Mouse (Mus musculus): ENCODE measurements at regions not wholly inside any gene's neighbourhood (a gene's known extent, or its start where the extent isn't known, plus 50 kb on each side); places are given as distances from the start of the nearest gene placed in this dataset.

DNA sequence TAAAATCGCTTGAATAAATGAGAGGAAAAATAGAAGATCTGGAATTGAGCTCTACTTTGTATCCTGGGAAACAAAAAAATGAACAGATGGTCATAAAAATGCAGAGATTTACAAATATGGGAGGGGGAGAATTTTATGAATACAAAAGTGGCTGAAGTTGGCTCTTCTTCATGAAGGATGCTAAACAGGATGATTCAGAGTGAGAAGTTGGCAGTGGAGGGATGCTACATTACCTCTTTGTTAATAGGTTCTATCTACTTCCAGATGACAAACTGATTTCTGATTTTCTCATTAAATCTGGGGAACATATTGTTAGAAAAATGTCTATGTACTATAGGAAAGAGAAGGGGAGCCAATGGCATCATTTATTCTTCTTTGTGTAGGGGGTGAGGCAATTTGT lies 2785.8 kb downstream of the Poteg start:
- ATAC-seq (ENCODE audit: low read depth) (no peak), DNase-seq (ENCODE audit: low spot score) (no peak)
- Histone ChIP-seq H3K36me3 (ENCODE audit: control insufficient read depth, insufficient read depth, low read length) (no peaks in the 10 kb centered on the region), H3K4me3 (ENCODE audit: low read depth, low read length) (no peak overlapping the region), H3K27ac (replicated peaks; ENCODE audit: low read depth, low read length) (no peak overlapping the region), H3K27me3 (replicated peaks; ENCODE audit: control insufficient read depth, insufficient read depth, low read length) (no peaks in the 10 kb centered on the region), H3K9ac (ENCODE audit: low read depth, low read length) (no peak overlapping the region), H3K9me3 (ENCODE audit: control insufficient read depth, low read length) (no peaks in the 10 kb centered on the region), H3K4me2 (ENCODE audit: low read depth, low read length) (no peak overlapping the region), H3K4me1 (ENCODE audit: control insufficient read depth, insufficient read depth, low read length) (no peaks in the 10 kb centered on the region)
- 69% methylated on average over 1 of the region's 1 CpGs for WGBS

DNA sequence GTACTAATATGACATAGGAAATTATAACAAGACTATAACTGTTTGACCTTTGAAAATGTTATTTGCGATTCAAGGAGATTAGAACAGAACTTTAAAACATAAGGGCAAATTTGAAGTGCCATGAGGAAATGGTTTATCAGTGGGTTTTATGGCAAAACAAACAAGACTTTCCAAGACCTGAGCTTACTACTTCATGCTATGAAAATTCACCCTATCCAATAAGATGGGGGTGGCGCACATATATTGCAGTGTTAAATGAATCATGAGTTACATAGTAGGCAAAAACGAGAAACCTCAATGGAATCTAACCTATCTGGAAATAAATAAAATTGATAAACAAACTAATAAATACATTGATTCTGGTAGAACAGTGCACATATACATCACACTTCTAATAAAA lies 2804.3 kb downstream of the Poteg start:
- WGBS = 78% methylated on average over 3 of the region's 3 CpGs
- no peaks in the 10 kb centered on the region for H3K27me3 ChIP-seq (replicated peaks; ENCODE audit: control insufficient read depth, insufficient read depth, low read length)
- no peaks in the 10 kb centered on the region for H3K4me1 ChIP-seq (ENCODE audit: control insufficient read depth, insufficient read depth, low read length)
- DNase-seq (ENCODE audit: low spot score) = no peak
- H3K9me3 ChIP-seq (ENCODE audit: control insufficient read depth, low read length) = no peaks in the 10 kb centered on the region
- no peak overlapping the region for H3K4me2 ChIP-seq (ENCODE audit: low read depth, low read length)
- no peak overlapping the region for H3K4me3 ChIP-seq (ENCODE audit: low read depth, low read length)
- H3K36me3 ChIP-seq (ENCODE audit: control insufficient read depth, insufficient read depth, low read length) = no peaks in the 10 kb centered on the region
- no peak for ATAC-seq (ENCODE audit: low read depth)
- H3K9ac ChIP-seq (ENCODE audit: low read depth, low read length) = no peak overlapping the region
- no peak overlapping the region for H3K27ac ChIP-seq (replicated peaks; ENCODE audit: low read depth, low read length)

DNA sequence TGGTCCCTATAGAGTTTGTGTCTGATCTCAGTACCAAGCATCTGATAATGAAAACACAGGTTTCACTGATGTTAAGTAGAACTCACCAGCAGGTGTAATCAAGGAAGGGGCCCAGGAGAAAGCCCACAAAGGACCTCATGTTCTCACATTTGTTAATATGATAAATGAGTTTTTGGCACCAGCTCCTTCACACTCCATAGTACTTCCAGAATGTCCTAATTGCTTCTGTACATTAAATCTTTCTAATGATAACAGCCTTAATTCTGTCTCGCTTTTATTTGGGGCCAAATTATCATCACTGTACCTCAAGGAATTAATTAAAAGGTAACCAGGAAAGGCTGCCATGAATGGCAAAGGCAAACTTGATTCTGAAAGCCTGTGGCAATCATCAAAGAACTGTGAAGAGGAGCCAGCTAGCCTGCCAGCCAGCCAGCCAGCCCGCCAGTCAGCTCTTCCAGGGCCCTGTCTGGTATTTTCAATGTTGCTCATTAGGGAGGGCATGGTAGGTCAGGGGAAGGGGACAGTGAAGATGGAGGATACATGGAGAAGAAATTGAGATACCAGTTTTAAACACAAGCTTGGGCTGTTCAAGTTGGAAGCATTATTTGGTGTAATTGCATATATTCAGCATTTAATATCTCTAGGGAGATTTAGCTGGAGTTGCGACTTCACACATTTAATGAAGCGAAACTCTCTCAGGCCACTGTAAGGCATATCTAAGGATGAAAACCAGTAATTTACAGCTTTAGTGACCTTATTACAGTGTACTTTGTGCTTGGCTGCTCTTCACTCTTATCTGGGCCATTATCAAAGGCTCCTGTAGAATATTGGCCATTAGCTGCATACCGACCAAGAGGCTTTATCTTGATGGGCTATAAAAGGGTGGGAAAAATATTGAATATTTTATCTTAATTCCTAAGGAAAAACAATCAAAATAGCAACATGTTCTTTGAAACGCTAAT lies 2822.8 kb downstream of the Poteg start:
- H3K4me3 ChIP-seq (ENCODE audit: low read depth, low read length) = no peak overlapping the region
- no peak for DNase-seq (ENCODE audit: low spot score)
- no peak overlapping the region for H3K27ac ChIP-seq (replicated peaks; ENCODE audit: low read depth, low read length)
- ATAC-seq (ENCODE audit: low read depth) = no peak
- 87% methylated on average over 6 of the region's 6 CpGs for WGBS
- H3K4me2 ChIP-seq (ENCODE audit: low read depth, low read length) = no peak overlapping the region
- H3K9me3 ChIP-seq (ENCODE audit: control insufficient read depth, low read length) = no peaks in the 10 kb centered on the region
- no peaks in the 10 kb centered on the region for H3K27me3 ChIP-seq (replicated peaks; ENCODE audit: control insufficient read depth, insufficient read depth, low read length)
- no peaks in the 10 kb centered on the region for H3K36me3 ChIP-seq (ENCODE audit: control insufficient read depth, insufficient read depth, low read length)
- H3K9ac ChIP-seq (ENCODE audit: low read depth, low read length) = no peak overlapping the region
- H3K4me1 ChIP-seq (ENCODE audit: control insufficient read depth, insufficient read depth, low read length) = no peaks in the 10 kb centered on the region

DNA sequence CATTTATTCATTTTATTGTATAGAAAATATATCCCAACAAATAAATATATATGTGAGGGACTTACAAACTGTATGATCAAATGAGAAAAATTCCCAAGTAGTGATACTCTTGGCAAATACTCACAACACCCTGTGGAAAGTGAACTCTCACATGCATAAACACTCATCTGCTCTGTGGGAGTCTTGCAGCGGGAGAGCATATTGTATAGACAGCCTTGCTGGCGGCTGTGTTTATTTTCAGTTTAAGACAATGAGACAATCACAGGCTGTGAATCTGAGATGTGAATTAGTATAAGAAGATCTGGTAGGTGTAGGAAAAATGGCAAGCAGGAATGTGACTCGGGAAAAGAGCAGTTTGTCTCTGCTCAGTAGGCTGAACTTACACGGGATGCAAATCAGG lies 2841.7 kb downstream of the Poteg start:
- DNase-seq (ENCODE audit: low spot score) (no peak), ATAC-seq (ENCODE audit: low read depth) (no peak)
- Histone ChIP-seq H3K4me3 (ENCODE audit: low read depth, low read length) (no peak overlapping the region), H3K9ac (ENCODE audit: low read depth, low read length) (no peak overlapping the region), H3K36me3 (ENCODE audit: control insufficient read depth, insufficient read depth, low read length) (no peaks in the 10 kb centered on the region), H3K27ac (replicated peaks; ENCODE audit: low read depth, low read length) (no peak overlapping the region), H3K9me3 (ENCODE audit: control insufficient read depth, low read length) (no peaks in the 10 kb centered on the region), H3K4me2 (ENCODE audit: low read depth, low read length) (no peak overlapping the region), H3K4me1 (ENCODE audit: control insufficient read depth, insufficient read depth, low read length) (no peaks in the 10 kb centered on the region), H3K27me3 (replicated peaks; ENCODE audit: control insufficient read depth, insufficient read depth, low read length) (no peaks in the 10 kb centered on the region)
- 65% methylated on average over 4 of the region's 4 CpGs for WGBS

DNA sequence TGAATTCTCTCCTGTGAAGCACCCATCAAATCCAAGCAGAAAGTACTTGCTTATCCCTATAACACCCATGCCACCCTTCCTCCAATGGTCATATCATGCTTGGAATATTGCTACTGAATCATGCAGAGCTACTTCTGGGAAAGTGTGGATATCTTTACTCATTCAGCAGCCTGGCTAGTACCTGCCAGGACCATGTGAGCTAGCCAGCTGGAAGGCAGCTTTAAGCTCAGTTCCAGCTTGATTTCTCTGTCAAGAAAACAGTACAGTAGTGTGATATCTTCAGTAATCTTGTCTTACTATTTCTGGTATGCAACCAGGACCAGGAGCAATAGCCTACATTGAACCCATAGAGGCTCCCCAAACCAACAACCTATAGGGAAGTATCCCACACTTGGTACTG lies 2883.7 kb downstream of the Poteg start:
- no peak overlapping the region for H3K4me2 ChIP-seq (ENCODE audit: low read depth, low read length)
- no peaks in the 10 kb centered on the region for H3K36me3 ChIP-seq (ENCODE audit: control insufficient read depth, insufficient read depth, low read length)
- no peak overlapping the region for H3K4me3 ChIP-seq (ENCODE audit: low read depth, low read length)
- no peaks in the 10 kb centered on the region for H3K9me3 ChIP-seq (ENCODE audit: control insufficient read depth, low read length)
- H3K27ac ChIP-seq (replicated peaks; ENCODE audit: low read depth, low read length) = no peak overlapping the region
- no peak for ATAC-seq (ENCODE audit: low read depth)
- no peak overlapping the region for H3K9ac ChIP-seq (ENCODE audit: low read depth, low read length)
- no peaks in the 10 kb centered on the region for H3K4me1 ChIP-seq (ENCODE audit: control insufficient read depth, insufficient read depth, low read length)
- no peak for DNase-seq (ENCODE audit: low spot score)
- H3K27me3 ChIP-seq (replicated peaks; ENCODE audit: control insufficient read depth, insufficient read depth, low read length) = no peaks in the 10 kb centered on the region

DNA sequence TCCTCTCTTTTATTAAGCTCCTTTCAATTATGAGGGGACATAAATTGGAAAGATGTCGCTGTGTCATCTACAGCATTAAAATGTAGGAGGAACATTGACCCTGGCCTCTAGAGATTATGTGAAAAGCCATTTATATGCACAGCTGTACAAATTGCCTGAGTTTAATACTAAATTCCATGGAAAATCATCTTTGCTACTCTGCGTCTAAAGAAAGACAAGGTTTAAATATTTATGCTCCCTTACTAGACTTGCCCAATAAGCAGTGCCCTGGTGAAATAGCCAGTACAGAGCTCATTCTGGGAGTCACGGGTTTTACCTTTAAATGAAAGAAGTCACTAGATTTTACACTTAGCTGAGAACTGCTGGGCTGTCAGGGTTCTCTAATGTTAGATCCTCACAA lies 2885.9 kb downstream of the Poteg start:
- DNase-seq (ENCODE audit: low spot score) = no peak
- no peaks in the 10 kb centered on the region for H3K9me3 ChIP-seq (ENCODE audit: control insufficient read depth, low read length)
- no peak for ATAC-seq (ENCODE audit: low read depth)
- H3K27ac ChIP-seq (replicated peaks; ENCODE audit: low read depth, low read length) = no peak overlapping the region
- no peaks in the 10 kb centered on the region for H3K36me3 ChIP-seq (ENCODE audit: control insufficient read depth, insufficient read depth, low read length)
- no peak overlapping the region for H3K9ac ChIP-seq (ENCODE audit: low read depth, low read length)
- H3K27me3 ChIP-seq (replicated peaks; ENCODE audit: control insufficient read depth, insufficient read depth, low read length) = no peaks in the 10 kb centered on the region
- no peak overlapping the region for H3K4me2 ChIP-seq (ENCODE audit: low read depth, low read length)
- WGBS = 72% methylated on average over 3 of the region's 3 CpGs
- no peaks in the 10 kb centered on the region for H3K4me1 ChIP-seq (ENCODE audit: control insufficient read depth, insufficient read depth, low read length)
- H3K4me3 ChIP-seq (ENCODE audit: low read depth, low read length) = no peak overlapping the region

DNA sequence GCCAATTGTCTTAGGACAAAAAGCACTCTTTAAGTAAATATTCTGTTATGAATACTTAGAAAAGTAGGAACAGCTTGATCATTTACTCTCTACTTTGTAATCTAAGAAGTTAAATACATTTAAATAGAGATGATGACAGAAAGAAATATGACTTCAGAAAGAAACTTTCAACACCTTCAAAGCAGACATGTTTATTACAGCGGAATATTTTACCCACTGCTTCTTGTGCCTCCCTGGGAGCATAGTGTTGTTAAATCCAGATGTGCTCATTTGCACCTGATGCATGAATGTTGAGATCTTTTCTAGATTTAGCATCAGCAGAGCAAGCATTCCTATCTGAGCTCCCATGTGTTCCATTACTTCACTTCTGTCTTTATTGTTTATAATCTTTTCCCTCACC lies 2912.0 kb downstream of the Poteg start:
- Histone ChIP-seq H3K4me3 (ENCODE audit: low read depth, low read length) (no peak overlapping the region), H3K9me3 (ENCODE audit: control insufficient read depth, low read length) (no peaks in the 10 kb centered on the region), H3K4me2 (ENCODE audit: low read depth, low read length) (no peak overlapping the region), H3K36me3 (ENCODE audit: control insufficient read depth, insufficient read depth, low read length) (no peaks in the 10 kb centered on the region), H3K4me1 (ENCODE audit: control insufficient read depth, insufficient read depth, low read length) (no peaks in the 10 kb centered on the region), H3K27me3 (replicated peaks; ENCODE audit: control insufficient read depth, insufficient read depth, low read length) (no peaks in the 10 kb centered on the region), H3K27ac (replicated peaks; ENCODE audit: low read depth, low read length) (no peak overlapping the region), H3K9ac (ENCODE audit: low read depth, low read length) (no peak overlapping the region)
- 37% methylated on average over 1 of the region's 1 CpGs for WGBS
- ATAC-seq (ENCODE audit: low read depth) (no peak), DNase-seq (ENCODE audit: low spot score) (no peak)

DNA sequence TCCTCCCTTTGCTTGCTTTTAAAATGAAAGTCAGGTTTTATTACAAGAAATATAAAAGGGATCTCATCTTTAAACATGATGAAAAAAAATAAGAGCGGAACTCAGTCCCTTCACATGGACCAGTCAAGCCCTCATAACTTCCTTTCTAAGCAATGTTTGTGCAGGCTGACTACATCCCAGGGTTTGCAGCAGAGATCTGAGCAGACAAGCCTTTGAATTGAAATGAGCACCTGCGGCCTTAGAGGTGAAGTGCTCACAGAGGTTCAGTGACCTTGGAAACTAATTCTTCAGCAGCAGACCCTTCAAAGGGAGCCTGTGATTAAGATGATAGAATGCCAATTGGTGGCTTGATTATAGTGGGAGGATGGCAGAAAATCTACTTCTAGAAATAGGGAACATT lies 2918.3 kb downstream of the Poteg start:
- 65% methylated on average over 2 of the region's 2 CpGs for WGBS
- Histone ChIP-seq H3K27me3 (replicated peaks; ENCODE audit: control insufficient read depth, insufficient read depth, low read length) (no peaks in the 10 kb centered on the region), H3K4me2 (ENCODE audit: low read depth, low read length) (no peak overlapping the region), H3K36me3 (ENCODE audit: control insufficient read depth, insufficient read depth, low read length) (no peaks in the 10 kb centered on the region), H3K9ac (ENCODE audit: low read depth, low read length) (no peak overlapping the region), H3K4me1 (ENCODE audit: control insufficient read depth, insufficient read depth, low read length) (no peaks in the 10 kb centered on the region), H3K4me3 (ENCODE audit: low read depth, low read length) (no peak overlapping the region), H3K27ac (replicated peaks; ENCODE audit: low read depth, low read length) (no peak overlapping the region), H3K9me3 (ENCODE audit: control insufficient read depth, low read length) (no peaks in the 10 kb centered on the region)
- ATAC-seq (ENCODE audit: low read depth) (no peak), DNase-seq (ENCODE audit: low spot score) (no peak)

DNA sequence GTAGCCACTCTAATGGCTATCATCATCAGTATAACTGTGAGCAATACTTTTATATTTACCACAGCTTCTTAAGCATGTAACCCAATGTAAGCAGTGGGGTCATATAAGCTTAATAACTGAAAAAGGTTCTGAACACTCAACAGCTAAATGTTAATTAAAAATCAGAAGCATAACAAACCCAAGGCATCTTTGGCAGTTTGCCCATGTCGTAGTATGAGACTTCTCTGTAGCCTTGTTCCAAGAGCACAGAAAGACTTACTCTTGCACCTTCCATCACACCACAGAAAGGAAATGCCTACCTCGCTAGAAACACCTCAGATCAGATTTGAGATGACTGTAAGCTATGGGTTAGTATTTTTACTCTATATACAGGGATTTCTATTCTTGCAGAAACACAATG lies 2944.5 kb downstream of the Poteg start:
- DNase-seq (ENCODE audit: low spot score) = peak; percentile 2
- Histone ChIP-seq H3K27ac (replicated peaks; ENCODE audit: low read depth, low read length) (no peak overlapping the region), H3K4me3 (ENCODE audit: low read depth, low read length) (no peak overlapping the region), H3K9ac (ENCODE audit: low read depth, low read length) (no peak overlapping the region), H3K4me2 (ENCODE audit: low read depth, low read length) (no peak overlapping the region), H3K36me3 (ENCODE audit: control insufficient read depth, insufficient read depth, low read length) (no peaks in the 10 kb centered on the region), H3K27me3 (replicated peaks; ENCODE audit: control insufficient read depth, insufficient read depth, low read length) (no peaks in the 10 kb centered on the region), H3K4me1 (ENCODE audit: control insufficient read depth, insufficient read depth, low read length) (no peaks in the 10 kb centered on the region), H3K9me3 (ENCODE audit: control insufficient read depth, low read length) (no peaks in the 10 kb centered on the region)
- 70% methylated on average over 2 of the region's 2 CpGs for WGBS
- ATAC-seq (ENCODE audit: low read depth) = no peak
